ENCODE assay signal across 8 mouse cellular contexts in genomic region chr6:33248894-33249758, GRCm38 (mm10). TPM values are rescaled to one million over a fixed set of nuclear protein-coding genes. Genes with fewer than 3 reads are reported as not detected.
DNase-seq lines count a peak whose midpoint lies in the region; ATAC-seq and TF ChIP-seq lines count a peak whose summit lies in the region.

Exoc4 (plus strand) TSS chr6:33249085.

- TF ChIP-seq CTCF in bone marrow, adult 2 months (IDR thresholded peaks at IDR 0.05; ENCODE audit: control insufficient read depth, insufficient read depth, low read length): no peak
- peak; percentile 16; the same call in 1 of the 2 replicates for TF ChIP-seq CTCF in midbrain, postnatal 0 days (IDR thresholded peaks at IDR 0.05)

- no peaks in the 10 kb centered on the region for H3K36me3 ChIP-seq in embryonic facial prominence, embryonic 15.5 days
- no peaks in the 10 kb centered on the region for H3K36me3 ChIP-seq in limb, embryonic 14.5 days (ENCODE audit: control insufficient read depth, insufficient read depth, low read length)
- no peaks in the 10 kb centered on the region for H3K36me3 ChIP-seq in midbrain, postnatal 0 days (ENCODE audit: insufficient read depth, low read length)

- H3K4me3 ChIP-seq in bone marrow, adult 2 months (replicated peaks; ENCODE audit: control insufficient read depth, low read depth, low read length): peak within 1 kb of the TSS; percentile 74
- H3K4me3 ChIP-seq in embryonic facial prominence, embryonic 15.5 days (replicated peaks): peak within 1 kb of the TSS; percentile 93
- H3K4me3 ChIP-seq in limb, embryonic 14.5 days (replicated peaks; ENCODE audit: low read length): peak within 1 kb of the TSS; percentile 75
- H3K4me3 ChIP-seq in midbrain, postnatal 0 days (ENCODE audit: low read depth, low read length): peak within 1 kb of the TSS; percentile 90

- H3K9ac ChIP-seq in embryonic facial prominence, embryonic 15.5 days: peak within 1 kb of the TSS; percentile 69
- H3K9ac ChIP-seq in limb, embryonic 14.5 days (ENCODE audit: low read depth, low read length, severe bottlenecking): peak within 1 kb of the TSS; percentile 84
- H3K9ac ChIP-seq in midbrain, postnatal 0 days (replicated peaks; ENCODE audit: low read length, poor library complexity, severe bottlenecking): peak within 1 kb of the TSS; percentile 89

- H3K9me3 ChIP-seq in embryonic facial prominence, embryonic 15.5 days (replicated peaks): no peaks in the 10 kb centered on the region
- H3K9me3 ChIP-seq in limb, embryonic 14.5 days (ENCODE audit: control insufficient read depth, low read length): no peaks in the 10 kb centered on the region
- no peaks in the 10 kb centered on the region for H3K9me3 ChIP-seq in midbrain, postnatal 0 days (ENCODE audit: low read length)

- no peak for TF ChIP-seq POLR2A in bone marrow, adult 2 months (IDR thresholded peaks at IDR 0.05; ENCODE audit: borderline replicate concordance, control insufficient read depth, low read depth, low read length)
- TF ChIP-seq POLR2A in limb, embryonic 14.5 days (IDR thresholded peaks at IDR 0.05; ENCODE audit: borderline replicate concordance, extremely low read depth, insufficient read depth, insufficient read length): no peak

- ATAC-seq in embryonic facial prominence, embryonic 15.5 days (ENCODE audit: insufficient number of reproducible peaks, low FRiP score, low TSS enrichment, low read depth): peak; percentile 99
- peak; percentile 100 for ATAC-seq in limb, embryonic 14.5 days (ENCODE audit: low FRiP score, low read depth)
- peak; percentile 100 for ATAC-seq in midbrain, postnatal 0 days (ENCODE audit: low FRiP score)

- no peak within 1 kb of the TSS for H3K27ac ChIP-seq in bone marrow, adult 2 months (ENCODE audit: control insufficient read depth, insufficient read depth, low read depth, low read length, poor library complexity)
- H3K27ac ChIP-seq in embryonic facial prominence, embryonic 15.5 days (replicated peaks): no peak within 1 kb of the TSS
- H3K27ac ChIP-seq in limb, embryonic 14.5 days (replicated peaks; ENCODE audit: low read depth, low read length): no peak within 1 kb of the TSS
- H3K27ac ChIP-seq in midbrain, postnatal 0 days (ENCODE audit: low read depth, low read length): peak within 1 kb of the TSS; percentile 73

- H3K4me1 ChIP-seq in bone marrow, adult 2 months (ENCODE audit: control insufficient read depth, insufficient read depth, low read length): no peaks in the 10 kb centered on the region
- H3K4me1 ChIP-seq in embryonic facial prominence, embryonic 15.5 days: no peaks in the 10 kb centered on the region
- H3K4me1 ChIP-seq in limb, embryonic 14.5 days (ENCODE audit: control insufficient read depth, insufficient read depth, low read length): 0 out of 2 replicates have a peak, but pooled peaks cover 3% of the 10 kb centered on the region
- peaks cover 4% of the 10 kb centered on the region for H3K4me1 ChIP-seq in midbrain, postnatal 0 days (ENCODE audit: insufficient read depth, low read length)

- H3K27me3 ChIP-seq in embryonic facial prominence, embryonic 15.5 days: no peaks in the 10 kb centered on the region
- no peaks in the 10 kb centered on the region for H3K27me3 ChIP-seq in limb, embryonic 14.5 days (ENCODE audit: control insufficient read depth, insufficient read depth, low read length)
- H3K27me3 ChIP-seq in midbrain, postnatal 0 days (ENCODE audit: insufficient read depth, low read length): no peaks in the 10 kb centered on the region

- peak within 1 kb of the TSS; percentile 75 for H3K4me2 ChIP-seq in embryonic facial prominence, embryonic 15.5 days (replicated peaks)
- peak within 1 kb of the TSS; percentile 85 for H3K4me2 ChIP-seq in limb, embryonic 14.5 days (replicated peaks; ENCODE audit: low read depth, low read length, severe bottlenecking)
- peak within 1 kb of the TSS; percentile 80 for H3K4me2 ChIP-seq in midbrain, postnatal 0 days (ENCODE audit: low read depth, low read length, poor library complexity, severe bottlenecking)

- DNase-seq in 416B (ENCODE audit: low read depth): peak; percentile 98
- DNase-seq in heart, adult 8-10 months (ENCODE audit: low spot score): peak; percentile 98
- DNase-seq in kidney, adult 9 months: peak; percentile 98
- peak; percentile 99 for DNase-seq in limb, embryonic 14.5 days (ENCODE audit: low spot score)
- peak; percentile 99 for DNase-seq in midbrain, postnatal 0 days (ENCODE audit: low spot score)
- peak; percentile 79 to 83 for DNase-seq in spleen, postnatal 14 days (ENCODE audit: low spot score in 2 of 2)

- whole genome bisulfite sequencing in bone marrow, adult 2 months: 3% methylated on average over 33 of the region's 34 CpGs
- 4% methylated on average over 34 of the region's 34 CpGs for WGBS in embryonic facial prominence, embryonic 15.5 days
- 3% methylated on average over 29 of the region's 34 CpGs for WGBS in limb, embryonic 14.5 days
- WGBS in midbrain, postnatal 0 days: 2% methylated on average over 30 of the region's 34 CpGs

RNA-seq across cellular contexts. Expression of gene Exoc4, which starts in this region (rescaled TPM):
- polyA plus RNA-seq in bone marrow, adult 2 months (2011; ENCODE audit: insufficient read depth, insufficient read length, low replicate concordance, missing spikeins): 7.8 and 13.7 TPM in 2 replicates
- 36.7 and 37.8 TPM in 2 replicates for polyA plus RNA-seq in embryonic facial prominence, embryonic 15.5 days (2015; fragmentation: Nextera tagmentation; extraction: Ambion mirVana)
- total RNA-seq in heart, adult 8-10 months (2022): 10 to 100 TPM; 33.9 to 40.6 (median 36.6) TPM
- 14.6 and 16.8 TPM in 2 replicates for polyA plus RNA-seq in limb, embryonic 14.5 days (2012; rRNA removed)
- 24.2 and 27.3 TPM in 2 replicates for polyA plus RNA-seq in limb, embryonic 14.5 days (2014; fragmentation: Nextera tagmentation; extraction: Ambion mirVana)
- 69.8 and 72.5 TPM in 2 replicates for total RNA-seq in midbrain, postnatal 0 days (2014; rRNA removed)
- polyA plus RNA-seq in midbrain, postnatal 0 days (2015; fragmentation: Nextera tagmentation; extraction: Ambion mirVana): 26.6 and 29.5 TPM in 2 replicates
